Mouse (Mus musculus) G1E (cell line): ENCODE measurements around the gene Slc26a6. TPM values are rescaled to one million over a fixed set of nuclear protein-coding genes. Genes with fewer than 3 reads are reported as not detected.

Experiments used
- ATAC-seq: 2 replicates; pipeline ENCODE4 v1.8.0; 2016; ENCODE audit warnings: mild to moderate bottlenecking; ENCODE audit not compliant: insufficient number of reproducible peaks, poor library complexity, low FRiP score, severe bottlenecking; ENCODE audit errors: extremely low read depth
- DNase-seq: peaks from one replicate; pipeline ENCODE4 v3.0.0; 2012; ENCODE audit warnings: low spot score
- H3K27me3 ChIP-seq: 2 replicates; pipeline ENCODE4 v1.6.1; 2012; ENCODE audit warnings: mild to moderate bottlenecking, low read length, inconsistent platforms; ENCODE audit not compliant: insufficient read depth
- H3K36me3 ChIP-seq: replicated peaks from 2 replicates; pipeline ENCODE3; 2012; ENCODE audit warnings: mild to moderate bottlenecking, inconsistent platforms
- H3K4me1 ChIP-seq: 2 replicates; pipeline ENCODE4 v1.6.1; 2012; ENCODE audit warnings: low read depth, low read length, inconsistent platforms, mixed read lengths; ENCODE audit not compliant: insufficient read depth
- H3K4me3 ChIP-seq: 2 replicates; pipeline ENCODE4 v1.5.1; 2012; ENCODE audit warnings: low read depth, mild to moderate bottlenecking, inconsistent platforms, low read length, moderate library complexity, mixed read lengths
- H3K9me3 ChIP-seq: replicated peaks from 2 replicates; pipeline ENCODE4 v1.6.1; 2012; ENCODE audit warnings: inconsistent platforms
- CTCF ChIP-seq: IDR thresholded peaks from 2 replicates; pipeline ENCODE4 v1.5.1; 2012; ENCODE audit warnings: low read depth, low read length, inconsistent platforms, mixed read lengths
- GATA1 ChIP-seq: IDR thresholded peaks from 2 replicates; pipeline ENCODE4 v1.6.1; 2012; ENCODE audit warnings: borderline replicate concordance, low read length, inconsistent platforms, mixed read lengths
- GATA2 ChIP-seq: IDR thresholded peaks from 2 replicates; pipeline ENCODE4 v1.6.1; 2012; ENCODE audit warnings: low read depth, low read length, inconsistent platforms, borderline replicate concordance
- POLR2AphosphoS5 ChIP-seq: IDR thresholded peaks from 2 replicates; pipeline ENCODE4 v1.6.1; 2012; ENCODE audit warnings: low read depth, low read length, inconsistent platforms; ENCODE audit not compliant: insufficient replicate concordance
- TAL1 ChIP-seq: conservative IDR thresholded peaks from 2 replicates; pipeline ENCODE4 v1.6.1; 2012; ENCODE audit warnings: low read depth, low read length, inconsistent platforms, mixed read lengths
- polyA plus RNA-seq: library from polyadenylated mRNA; stranded (reverse); fragments of >175 nt; gene quantifications from 2 replicates; pipeline ENCODE4 v1.2.3, GENCODE M21; 2012
- total RNA-seq, 2 experiments: library from RNA; stranded (forward) in 1 of 2; stranded (reverse) in 1 of 2; fragments of 200-1000 nt in 1 of 2; fragments of >200 nt in 1 of 2; fragmentation: Nextera tagmentation in 1 of 2; gene quantifications; 2 replicates each; pipeline ENCODE4 v1.2.3; 2014 to 2017

Gene Slc26a6
- total and polyA plus RNA-seq, 3 experiments: 2.3 to 3.6 (median 3.5) TPM

DNA sequence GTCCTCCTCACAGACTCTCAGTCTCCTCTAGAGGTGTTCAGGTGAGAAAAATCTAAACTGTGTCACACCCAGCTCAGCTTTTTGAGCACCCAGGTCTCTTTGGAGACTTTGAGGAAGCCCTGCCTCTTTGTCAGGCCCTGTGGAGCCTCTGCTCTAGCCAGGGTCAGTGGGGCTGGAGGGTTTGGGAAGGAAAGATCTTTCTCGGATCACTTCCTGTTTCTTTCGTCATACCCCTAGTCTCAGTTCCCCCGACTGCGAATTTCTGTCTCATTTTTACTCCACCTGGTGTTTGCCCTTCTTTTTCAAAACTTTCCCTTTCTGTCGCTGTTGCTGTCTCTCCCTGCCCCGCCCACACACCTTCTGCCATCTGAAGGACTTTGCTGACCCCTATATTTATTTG lies 43.4 kb upstream of the Slc26a6 start:
- Histone ChIP-seq H3K4me3 (no peak overlapping the region), H3K36me3 (peaks cover 86% of the 10 kb centered on the region), H3K4me1 (peaks cover 43% of the 10 kb centered on the region), H3K9me3 (no peaks in the 10 kb centered on the region), H3K27me3 (no peaks in the 10 kb centered on the region)
- DNase-seq (no peak), ATAC-seq (no peak)
- no peak for TF ChIP-seq GATA2
- no peak for TF ChIP-seq GATA1
- no peak for TF ChIP-seq CTCF
- TF ChIP-seq TAL1: no peak

DNA sequence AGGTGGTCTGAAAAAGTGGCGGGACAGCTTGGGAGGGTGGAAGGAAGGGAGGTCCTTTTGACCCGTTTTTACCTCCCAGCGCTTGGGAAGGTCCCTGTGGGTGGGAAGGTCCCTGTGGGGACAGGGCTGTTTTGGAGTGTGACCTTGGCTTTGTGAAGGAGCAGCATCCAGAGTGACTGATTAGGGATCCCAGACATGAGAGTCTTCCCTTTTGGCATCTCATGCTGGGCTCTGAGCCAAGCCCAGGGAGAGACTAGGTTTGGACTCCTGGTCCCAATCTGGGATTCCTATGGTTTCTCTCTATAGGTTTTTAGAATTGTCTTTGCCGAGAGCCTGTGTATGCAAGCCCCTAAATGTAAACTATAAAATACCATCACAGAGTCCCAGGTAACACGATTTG lies 42.6 kb upstream of the Slc26a6 start:
- H3K4me3 ChIP-seq: no peak overlapping the region
- ATAC-seq (no peak), DNase-seq (no peak)
- H3K9me3 ChIP-seq: no peaks in the 10 kb centered on the region
- H3K36me3 ChIP-seq: peaks cover 86% of the 10 kb centered on the region
- TF ChIP-seq TAL1 (no peak), GATA2 (no peak), CTCF (no peak), GATA1 (no peak), POLR2AphosphoS5 (no peak)
- H3K4me1 ChIP-seq: peaks cover 39% of the 10 kb centered on the region
- no peaks in the 10 kb centered on the region for H3K27me3 ChIP-seq

DNA sequence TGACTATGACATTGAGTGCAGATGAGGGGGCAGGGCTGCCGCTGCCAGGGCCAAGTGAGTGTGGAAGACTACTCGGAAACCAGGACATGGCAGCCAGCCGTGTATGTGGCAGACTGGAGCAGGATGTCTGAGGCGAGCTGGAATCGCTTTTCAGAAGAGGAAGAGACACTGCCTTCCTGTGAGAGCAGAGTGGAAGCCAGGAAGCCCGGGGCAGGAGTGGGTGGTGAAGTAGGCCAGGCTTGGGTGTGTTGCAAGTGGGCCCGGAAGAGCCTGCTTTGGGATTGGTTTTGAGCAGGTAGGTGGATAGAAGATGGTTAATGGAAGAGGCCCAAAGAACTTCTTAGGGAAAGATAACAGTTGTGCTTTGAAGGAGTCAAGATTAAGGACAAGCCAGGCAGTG lies 37.5 kb upstream of the Slc26a6 start:
- no peak overlapping the region for H3K4me3 ChIP-seq
- H3K4me1 ChIP-seq: peaks cover under 1% of the 10 kb centered on the region
- ATAC-seq (no peak), DNase-seq (no peak)
- H3K27me3 ChIP-seq: no peaks in the 10 kb centered on the region
- TF ChIP-seq GATA1 (no peak), POLR2AphosphoS5 (no peak), GATA2 (no peak), TAL1 (no peak), CTCF (no peak)
- no peaks in the 10 kb centered on the region for H3K9me3 ChIP-seq
- peaks cover 84% of the 10 kb centered on the region for H3K36me3 ChIP-seq

DNA sequence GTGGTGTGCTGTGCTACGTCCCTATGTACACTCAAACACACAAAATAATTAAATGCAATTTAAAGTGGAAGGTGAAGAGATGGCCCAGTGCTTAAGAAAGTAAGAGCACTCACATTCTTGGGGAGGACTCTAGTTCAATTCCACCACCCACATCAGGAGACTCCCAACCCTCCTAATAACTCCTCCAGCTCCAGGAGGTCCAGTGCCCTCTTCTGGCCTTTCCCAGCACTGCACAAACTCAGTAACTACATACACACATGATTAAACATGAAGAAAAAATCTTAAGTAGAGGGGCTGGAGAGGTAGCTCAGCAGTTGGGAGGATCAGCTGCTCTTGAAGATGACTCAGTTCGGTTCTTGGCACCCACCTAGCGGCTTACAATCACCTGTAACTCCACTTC lies 33.6 kb upstream of the Slc26a6 start:
- Histone ChIP-seq H3K4me3 (no peak overlapping the region), H3K9me3 (no peaks in the 10 kb centered on the region), H3K27me3 (peaks cover 10% of the 10 kb centered on the region; the same call in 1 of the 2 replicates), H3K36me3 (peaks cover 45% of the 10 kb centered on the region), H3K4me1 (peaks cover 6% of the 10 kb centered on the region; the same call in 1 of the 2 replicates)
- TF ChIP-seq GATA2 (no peak), POLR2AphosphoS5 (no peak), GATA1 (no peak), CTCF (peak; percentile 47), TAL1 (no peak)
- ATAC-seq (no peak), DNase-seq (no peak)

DNA sequence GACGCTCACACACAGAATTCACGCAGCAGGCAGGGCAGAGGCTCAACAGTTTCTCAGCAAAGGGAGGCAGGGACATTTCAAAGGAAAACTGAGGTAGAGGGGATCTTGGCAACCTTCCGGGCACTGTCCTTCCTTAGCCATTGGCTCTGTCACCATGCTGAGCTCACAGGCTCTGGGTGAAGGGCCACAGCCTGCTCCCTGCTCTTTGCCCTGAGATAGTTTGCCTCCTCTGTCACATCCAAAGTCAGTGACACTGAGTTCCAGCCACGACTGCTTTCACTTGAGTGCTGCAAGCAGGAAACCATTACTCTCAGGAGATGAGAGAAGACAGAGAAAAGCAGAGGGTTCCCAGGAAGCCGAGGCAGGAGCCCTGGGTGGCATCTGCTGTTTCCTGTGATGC lies 33.0 kb upstream of the Slc26a6 start:
- peaks cover 13% of the 10 kb centered on the region; the same call in 1 of the 2 replicates for H3K27me3 ChIP-seq
- TF ChIP-seq CTCF (no peak), GATA2 (no peak), POLR2AphosphoS5 (no peak), TAL1 (no peak), GATA1 (no peak)
- H3K4me3 ChIP-seq: no peak overlapping the region
- 0 out of 2 replicates have a peak, but pooled peaks cover under 1% of the 10 kb centered on the region for H3K9me3 ChIP-seq
- H3K4me1 ChIP-seq: peaks cover 6% of the 10 kb centered on the region; the same call in 1 of the 2 replicates
- ATAC-seq (no peak), DNase-seq (no peak)
- H3K36me3 ChIP-seq: peaks cover 40% of the 10 kb centered on the region

DNA sequence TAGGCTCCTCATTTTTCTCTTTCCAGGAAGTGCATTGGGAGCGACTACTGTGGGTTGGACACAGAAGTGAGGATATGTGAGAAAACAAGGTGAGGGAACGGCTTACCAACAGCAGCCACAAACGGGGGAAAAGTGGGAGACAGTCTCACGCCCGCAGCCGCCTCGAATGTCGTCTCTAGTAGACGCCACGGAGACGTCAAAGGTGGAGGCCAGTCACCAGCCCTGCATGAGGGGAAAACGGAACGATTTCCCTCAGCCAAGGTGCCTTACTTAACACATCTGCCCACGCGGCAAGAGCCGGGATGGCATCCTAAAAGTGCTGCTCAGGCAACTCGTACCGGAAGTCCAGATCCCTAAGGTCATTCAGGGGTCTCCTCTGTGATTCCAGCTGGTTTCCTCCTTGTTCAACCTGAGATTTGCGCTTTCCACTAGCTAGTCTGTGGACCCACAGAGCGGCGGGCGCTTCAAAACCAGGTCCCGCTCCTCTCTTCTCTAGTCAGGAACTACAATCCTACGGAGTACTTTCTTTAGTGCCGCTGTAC lies 28.9 kb upstream of the Slc26a6 start:
- Histone ChIP-seq H3K4me3 (no peak overlapping the region), H3K36me3 (peaks cover under 1% of the 10 kb centered on the region), H3K27me3 (peaks cover 23% of the 10 kb centered on the region; the same call in 1 of the 2 replicates), H3K4me1 (peaks cover 6% of the 10 kb centered on the region; the same call in 1 of the 2 replicates), H3K9me3 (peaks cover 29% of the 10 kb centered on the region)
- DNase-seq (no peak), ATAC-seq (no peak)
- no peak for TF ChIP-seq GATA2
- no peak for TF ChIP-seq POLR2AphosphoS5
- no peak for TF ChIP-seq GATA1
- TF ChIP-seq TAL1: no peak
- no peak for TF ChIP-seq CTCF
